Mouse (Mus musculus): ENCODE measurements around the gene Gm17428.
"Not testable (repeated sequence)": the region's sequence is repeated elsewhere in the genome, so short reads cannot be mapped to it uniquely, and the experiment has no call there.

Gm17428 gene

DNA sequence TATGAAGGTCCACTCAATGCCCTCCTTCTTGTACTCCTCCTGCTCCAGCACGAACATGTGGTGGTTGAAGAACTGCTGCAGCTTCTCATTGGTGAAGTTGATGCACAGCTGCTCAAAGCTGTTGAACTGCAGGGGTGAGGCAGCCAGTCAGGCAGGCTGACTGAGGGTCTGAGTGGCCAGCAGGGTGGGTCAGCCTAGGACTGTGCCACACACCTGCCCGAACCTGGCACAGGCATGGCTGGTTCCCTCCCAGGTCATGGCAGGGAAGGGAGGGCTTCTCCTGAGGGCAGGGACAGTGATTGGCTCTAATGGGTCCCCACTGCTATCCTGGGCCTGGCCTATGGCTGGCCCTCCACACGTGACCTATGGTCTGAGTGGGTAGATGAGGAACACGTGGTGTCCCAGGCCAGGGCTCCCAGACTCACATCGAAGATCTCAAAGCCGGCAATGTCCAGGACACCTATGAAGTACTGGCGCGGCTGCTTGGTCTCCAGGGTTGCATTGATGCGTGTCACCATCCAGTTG lies 11.7 kb downstream of the Gm17428 start:
- not testable (repeated sequence) for DNase-seq (ENCODE audit: extremely low read depth, low read depth, low spot score)

DNA sequence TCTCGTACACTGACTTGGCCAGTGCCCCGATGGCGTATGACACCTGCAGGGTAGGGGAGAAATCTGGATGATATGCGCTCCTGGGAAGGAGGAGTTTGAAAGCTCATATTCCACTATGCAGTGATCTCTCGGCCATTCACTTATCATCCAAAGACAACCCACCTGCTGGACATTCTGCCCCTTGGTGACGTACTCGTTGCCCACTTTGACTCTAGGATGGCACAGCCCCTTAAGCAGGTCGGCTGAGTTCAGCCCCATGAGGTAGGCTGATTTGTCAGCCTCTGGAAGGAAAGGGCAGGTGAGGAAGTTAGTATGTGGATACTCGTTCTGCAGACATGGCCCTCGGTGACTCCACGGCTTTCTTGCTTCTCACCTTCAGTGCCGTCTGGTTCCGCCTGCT lies 12.1 kb downstream of the Gm17428 start:
- DNase-seq (ENCODE audit: extremely low read depth, low read depth, low spot score): no peak

DNA sequence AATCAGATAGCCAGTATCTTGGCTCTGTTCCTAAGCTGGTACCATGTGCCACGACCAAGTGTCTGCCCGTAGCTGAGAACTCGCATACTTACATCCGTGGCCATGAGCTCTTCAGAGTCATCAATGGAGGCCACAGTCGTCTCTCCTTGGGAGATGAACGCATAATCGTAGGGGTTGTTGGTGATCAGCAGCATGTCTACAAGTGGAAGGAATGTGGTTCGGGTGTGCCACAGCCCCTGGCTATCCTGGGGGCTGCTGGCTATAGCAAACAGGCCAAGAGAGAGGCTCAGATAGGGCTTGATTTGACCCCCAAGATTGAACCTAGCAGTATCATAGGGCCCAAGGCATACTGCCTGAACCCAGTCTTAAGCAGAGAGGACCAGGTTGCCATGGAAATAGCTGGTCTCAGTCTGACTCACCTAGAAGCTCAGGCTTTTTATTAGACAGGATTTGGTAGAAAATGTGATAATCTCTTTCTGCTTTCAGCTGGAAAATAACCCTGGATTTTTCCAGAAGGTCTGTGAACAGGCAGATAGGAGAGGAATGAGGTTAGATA lies 13.2 kb downstream of the Gm17428 start:
- no peak for DNase-seq (ENCODE audit: extremely low read depth, low read depth, low spot score)

GRCm38 (mm10) chr14:54992196-54992595 lies 15.5 kb downstream of the Gm17428 start:
- no peak for DNase-seq (ENCODE audit: extremely low read depth, low read depth, low spot score)

DNA sequence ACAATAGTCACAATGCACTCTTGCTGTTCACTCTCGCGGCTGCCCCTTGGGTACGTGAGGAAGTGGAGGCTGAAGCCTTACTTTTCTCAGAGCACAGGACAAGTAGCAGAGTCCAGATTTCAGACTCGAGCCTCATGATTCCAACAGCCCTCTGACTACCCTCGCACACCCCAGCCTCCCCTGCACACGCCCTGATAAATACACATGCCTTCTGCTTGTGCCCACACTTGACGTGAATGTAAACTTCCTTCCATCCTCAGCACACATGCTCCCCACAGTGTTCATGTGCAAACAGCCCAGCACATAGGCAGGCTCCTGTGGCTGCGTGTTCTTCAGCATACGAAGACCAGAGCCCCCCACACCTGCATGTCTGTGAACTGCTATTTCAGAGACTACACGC lies 16.9 kb downstream of the Gm17428 start:
- no peak for DNase-seq (ENCODE audit: extremely low read depth, low read depth, low spot score)

GRCm38 (mm10) chr14:54994136-54994868 lies 17.6 kb downstream of the Gm17428 start, which contains the start of gene Myh7:
Gene Myh7 (minus strand): TSS chr14:54994626.
- no peak for DNase-seq (ENCODE audit: extremely low read depth, low read depth, low spot score)

GRCm38 (mm10) chr14:54994869-54995186 lies 18.1 kb downstream of the Gm17428 start:
- DNase-seq (ENCODE audit: extremely low read depth, low read depth, low spot score): no peak

DNA sequence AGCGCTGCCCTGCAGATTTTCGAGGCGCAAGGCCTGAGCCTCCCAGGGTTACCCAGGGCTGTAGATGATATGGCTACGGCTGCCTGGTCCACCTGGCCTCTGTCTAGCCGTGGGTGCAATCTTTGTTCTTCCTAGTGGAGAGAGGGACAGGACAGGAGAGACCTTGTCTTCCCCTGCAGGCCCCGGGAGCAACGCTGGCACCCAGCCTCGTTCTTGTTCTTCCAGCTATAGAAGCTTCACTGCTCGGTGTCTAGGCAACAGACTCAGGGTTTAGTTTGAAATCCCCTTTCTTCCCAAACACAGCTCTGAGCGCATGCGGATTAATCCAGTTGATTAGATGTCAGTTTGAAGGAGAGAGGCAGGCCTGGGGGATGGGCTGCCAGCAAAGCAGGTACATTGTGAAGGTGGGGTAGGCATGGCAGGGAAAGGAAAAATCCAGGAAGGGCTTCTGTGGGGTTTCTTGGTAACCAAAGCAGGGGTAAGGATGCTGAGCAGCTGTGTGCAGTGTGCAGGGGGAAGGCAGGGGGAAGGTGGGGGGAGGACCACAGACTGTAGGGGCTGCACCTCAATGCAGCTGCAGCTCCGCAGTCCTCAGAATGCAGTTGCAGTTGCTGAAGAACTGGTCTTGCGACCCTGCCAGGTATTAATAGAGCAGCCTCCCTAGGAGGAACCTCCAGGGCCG lies 18.9 kb downstream of the Gm17428 start:
- DNase-seq (ENCODE audit: extremely low read depth, low read depth, low spot score): no peak

GRCm38 (mm10) chr14:54996793-54997192 lies 20.1 kb downstream of the Gm17428 start:
- DNase-seq (ENCODE audit: extremely low read depth, low read depth, low spot score): no peak

GRCm38 (mm10) chr14:54997297-54997696 lies 20.6 kb downstream of the Gm17428 start:
- DNase-seq (ENCODE audit: extremely low read depth, low read depth, low spot score): no peak

DNA sequence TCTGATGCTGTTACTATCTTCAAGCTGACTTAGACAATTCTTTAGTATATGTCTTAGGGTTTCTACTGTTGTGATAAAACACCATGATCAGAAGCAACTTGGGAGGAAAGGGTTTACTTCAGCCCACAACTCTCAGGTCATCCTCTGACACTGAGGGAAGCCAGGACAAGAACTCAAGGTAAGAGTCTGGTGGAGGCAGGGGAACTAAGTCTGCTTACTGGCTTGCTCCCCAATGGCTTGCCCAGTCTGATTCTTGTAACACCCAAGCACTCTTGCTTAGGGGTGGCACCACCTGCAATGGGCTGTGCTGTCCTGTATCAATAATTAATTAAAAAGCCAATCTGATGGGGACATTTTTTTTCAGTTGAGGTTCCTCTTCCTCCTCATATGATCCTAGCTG lies 21.9 kb downstream of the Gm17428 start:
- no peak for DNase-seq (ENCODE audit: extremely low read depth, low read depth, low spot score)

DNA sequence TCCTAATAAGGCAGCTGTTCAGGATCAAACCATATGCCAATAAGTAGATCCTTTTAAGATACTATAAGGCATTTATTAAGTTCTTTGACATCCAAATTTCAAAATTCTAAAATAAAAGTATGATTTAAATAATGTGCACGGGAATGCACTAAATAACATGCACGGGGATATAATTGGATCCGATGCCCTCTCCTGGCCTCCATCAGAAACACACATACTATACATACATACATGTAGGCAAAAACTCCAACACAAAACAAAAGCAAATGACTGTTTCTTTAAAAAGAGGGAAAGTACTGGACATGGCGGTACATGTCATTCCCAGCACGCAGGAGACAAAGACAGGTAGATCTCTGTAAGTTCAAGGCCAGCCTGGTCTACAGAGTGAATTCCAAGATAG lies 23.1 kb downstream of the Gm17428 start:
- not testable (repeated sequence) for DNase-seq (ENCODE audit: extremely low read depth, low read depth, low spot score)

DNA sequence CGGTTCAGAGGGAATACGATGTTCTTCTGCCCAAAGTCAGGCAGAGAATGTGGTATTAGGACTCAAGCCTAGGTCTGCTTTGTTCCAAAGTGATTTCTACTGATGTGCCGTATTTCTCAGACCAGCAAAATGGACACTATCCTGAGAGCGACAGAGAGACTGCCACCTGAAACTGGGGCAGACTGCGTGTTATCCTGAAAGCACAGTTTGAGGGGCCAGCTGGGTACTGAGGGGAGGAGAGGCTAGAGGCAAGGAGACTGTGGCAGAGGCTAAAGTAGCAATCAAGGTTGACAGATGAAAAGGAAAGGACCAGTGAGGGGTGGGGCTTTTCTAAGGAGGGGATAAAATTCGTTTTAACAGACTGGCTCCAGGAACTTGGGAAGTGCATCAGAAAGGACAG lies 24.1 kb downstream of the Gm17428 start:
- DNase-seq (ENCODE audit: extremely low read depth, low read depth, low spot score): no peak

- DNase-seq (ENCODE audit: extremely low read depth, low read depth, low spot score): no peak
These were observed 24.7 kb downstream of the Gm17428 start for GRCm38 (mm10) chr14:55001446-55001845.

DNA sequence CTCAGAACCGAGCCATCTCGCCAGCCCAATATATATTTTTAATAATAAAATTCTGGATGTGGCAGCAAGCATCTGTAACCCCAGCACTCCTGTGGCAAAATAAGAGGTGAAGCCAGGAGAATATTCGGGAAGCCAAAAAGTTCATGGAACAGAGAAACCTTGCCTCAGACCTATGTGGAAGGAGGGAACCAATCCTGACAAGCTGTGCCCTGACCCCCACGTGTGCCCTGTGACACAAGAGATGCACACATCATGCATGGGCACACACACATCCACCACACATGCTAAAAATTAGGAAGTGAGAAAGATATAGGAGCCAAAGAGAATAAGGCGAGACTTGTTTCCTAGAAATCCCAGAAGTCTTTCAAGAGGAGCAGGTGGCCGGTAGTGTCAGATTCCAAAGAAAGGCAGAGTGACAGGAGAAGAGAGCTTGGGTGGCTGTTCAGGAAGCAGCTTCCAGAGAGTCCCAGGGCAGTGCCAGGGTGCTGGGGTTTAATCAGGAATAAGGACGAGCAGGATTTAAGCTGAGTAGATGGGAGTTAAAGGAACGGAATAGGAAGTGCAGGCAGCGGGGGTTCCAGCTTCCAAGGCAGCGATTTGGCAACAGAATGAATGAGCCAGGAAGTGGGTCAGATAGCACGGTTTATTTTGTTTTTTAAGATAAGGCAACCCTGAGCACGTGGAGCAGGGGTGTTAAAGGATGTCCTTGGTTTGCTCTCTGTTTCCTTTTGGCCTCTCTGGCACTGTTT lies 25.4 kb downstream of the Gm17428 start:
- no peak for DNase-seq (ENCODE audit: extremely low read depth, low read depth, low spot score)

- DNase-seq (ENCODE audit: extremely low read depth, low read depth, low spot score): no peak
These were observed 26.0 kb downstream of the Gm17428 start for GRCm38 (mm10) chr14:55002687-55003120.

GRCm38 (mm10) chr14:55003878-55004855 lies 27.4 kb downstream of the Gm17428 start:
- DNase-seq (ENCODE audit: extremely low read depth, low read depth, low spot score): peak; percentile 93

DNA sequence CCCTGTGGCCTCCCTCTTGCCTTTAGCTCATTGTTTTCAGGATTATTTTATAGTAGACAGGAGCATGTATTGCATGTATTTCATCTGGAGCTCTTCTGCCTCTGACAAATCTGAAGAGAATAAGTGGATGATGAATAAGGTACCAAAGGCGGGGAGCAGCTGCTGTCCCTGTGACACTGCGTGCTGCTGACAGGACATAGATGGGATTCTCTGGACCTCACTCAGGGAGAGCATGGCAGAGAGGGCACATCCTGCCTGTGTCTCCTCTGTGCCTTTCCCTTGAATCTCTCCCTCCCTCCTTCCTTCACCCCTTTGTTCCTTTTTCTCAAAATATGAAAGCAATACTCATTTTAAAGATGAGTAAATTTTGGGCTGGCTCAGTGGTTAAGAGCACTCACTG lies 28.8 kb downstream of the Gm17428 start:
- DNase-seq (ENCODE audit: extremely low read depth, low read depth, low spot score): no peak

- no peak for DNase-seq (ENCODE audit: extremely low read depth, low read depth, low spot score)
These were observed 29.2 kb downstream of the Gm17428 start for GRCm38 (mm10) chr14:55005967-55006366.

GRCm38 (mm10) chr14:55006541-55006940 lies 29.8 kb downstream of the Gm17428 start:
- no peak for DNase-seq (ENCODE audit: extremely low read depth, low read depth, low spot score)
